Mouse (Mus musculus): ENCODE results near the gene Cd59b.

GRCm38 (mm10) chr2:104036316-104036715, 33.3 kb upstream of the Cd59b start:
- TF ChIP-seq CTCF (IDR thresholded peaks at IDR 0.05; ENCODE audit: control insufficient read depth, insufficient read depth, insufficient read length) (no peak), MAX (IDR thresholded peaks at IDR 0.05) (no peak), USF1 (IDR thresholded peaks at IDR 0.05; ENCODE audit: low read depth) (no peak), FOSL1 (IDR thresholded peaks at IDR 0.05; ENCODE audit: insufficient read depth, low read length, poor library complexity, severe bottlenecking) (no peak), CEBPB (IDR thresholded peaks at IDR 0.05; ENCODE audit: low read depth) (no peak), MYOD1 (IDR thresholded peaks at IDR 0.05; ENCODE audit: control insufficient read depth, insufficient read length, low read depth) (no peak), MYOG (IDR thresholded peaks at IDR 0.05; ENCODE audit: control insufficient read depth, extremely low read depth, insufficient read length) (no peak)

Measured in C2C12 (cell line).